Mouse (Mus musculus): Measurements from ENCODE around the gene Zbtb43. TPM values are rescaled to one million over a fixed set of nuclear protein-coding genes. Genes with fewer than 3 reads are reported as not detected.

Gene Zbtb43
- 34.9 TPM for polyA plus RNA-seq (2014; fragmentation: Illumina TruSeq; extraction: RNeasy Lipid Tissue Mini Kit (QIAGEN cat#74804); ENCODE audit: low read depth, low replicate concordance)

GRCm38 (mm10) chr2:33468466-33469097 lies at the start of gene Zbtb43:
Gene Zbtb43 (minus strand): TSS chr2:33468559.

GRCm38 (mm10) chr2:33430771-33431699 lies 37.3 kb downstream of the Zbtb43 start, which contains the start of gene Zbtb34:
Gene Zbtb34 (minus strand): TSS chr2:33431324.

Other genes starting within 250 kb of the Zbtb43 start
- gene Ralgps1, start 97.1 kb downstream of the Zbtb43 start, polyA plus RNA-seq (2014; fragmentation: Illumina TruSeq; extraction: RNeasy Lipid Tissue Mini Kit (QIAGEN cat#74804); ENCODE audit: low read depth, low replicate concordance): 12.6 TPM
- gene Zbtb34, start 37.2 kb downstream of the Zbtb43 start, polyA plus RNA-seq (2014; fragmentation: Illumina TruSeq; extraction: RNeasy Lipid Tissue Mini Kit (QIAGEN cat#74804); ENCODE audit: low read depth, low replicate concordance): 8.0 TPM
- not detected for gene Lmx1b, start 172.0 kb upstream of the Zbtb43 start, polyA plus RNA-seq (2014; fragmentation: Illumina TruSeq; extraction: RNeasy Lipid Tissue Mini Kit (QIAGEN cat#74804); ENCODE audit: low read depth, low replicate concordance)

Measured in sigmoid colon, adult 10 weeks (tissue).